Mouse (Mus musculus) megakaryocyte, embryonic 14.5 days (primary cell): ENCODE results near the gene 1810049J17Rik.

Experiments used
- FLI1 ChIP-seq: IDR thresholded peaks from 2 replicates; pipeline ENCODE4 v1.6.1; 2012; ENCODE audit warnings: low read length, inconsistent platforms, mixed read lengths
- GATA1 ChIP-seq: IDR thresholded peaks from 3 replicates; pipeline ENCODE4 v1.6.1; 2012; ENCODE audit warnings: mixed read lengths, low read length, inconsistent platforms, borderline replicate concordance

DNA sequence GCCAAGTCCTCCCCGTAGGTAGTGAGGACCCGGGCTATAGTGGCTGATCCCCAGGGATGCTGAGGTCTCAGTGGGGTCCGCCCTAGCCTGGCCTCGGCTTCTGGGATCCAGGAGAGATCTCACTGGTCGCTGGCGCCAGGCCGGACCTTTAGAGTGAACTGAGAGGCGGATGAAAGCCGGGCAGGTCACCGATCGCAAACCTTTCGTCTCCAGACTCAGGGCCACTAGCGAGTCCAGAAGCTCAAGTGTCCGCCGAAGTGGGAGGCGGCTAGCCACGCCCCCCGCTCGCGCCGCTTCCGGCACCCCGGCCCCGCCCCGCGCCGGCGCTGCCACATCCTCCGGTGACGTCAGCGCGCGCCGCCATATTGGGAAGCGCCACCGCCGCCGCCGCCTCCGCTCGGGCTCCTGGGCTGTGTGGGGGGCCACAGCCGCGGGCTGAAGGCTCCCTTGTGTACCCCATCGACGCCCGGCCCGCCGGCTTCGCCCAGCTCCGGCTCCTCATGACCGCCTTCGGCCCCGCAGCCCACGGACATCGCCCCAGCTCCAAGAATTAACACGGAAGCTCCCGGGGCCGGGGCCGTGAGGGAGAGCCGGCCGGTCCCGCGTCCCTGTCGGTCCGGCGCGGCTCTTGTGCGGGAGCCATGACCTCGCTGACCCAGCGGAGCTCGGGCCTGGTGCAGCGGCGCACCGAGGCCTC, 460 bp downstream of the 1810049J17Rik start, which contains the start of gene Golph3:
- TF ChIP-seq GATA1: no peak
- TF ChIP-seq FLI1: no peak
